Mouse (Mus musculus) layer of hippocampus, postnatal 10 days (tissue): ENCODE data around the gene Slc25a31. TPM values are rescaled to one million over a fixed set of nuclear protein-coding genes. Genes with fewer than 3 reads are reported as not detected.
A peak's percentile ranks its signal among the peaks of the same experiment; 100 is the strongest.

ENCODE experiments used
- DNase-seq, 2 experiments: peaks; one replicate each; pipeline ENCODE4 v3.0.0; 2021; ENCODE audit warnings: low spot score in 2 of 2
- total RNA-seq, 2 experiments: library from RNA; stranded (reverse); gene quantifications; 2 replicates each; pipeline ENCODE4 v1.2.3; 2021

The Slc25a31 gene
- total RNA-seq, 2 experiments from 2014 or later: 0.36 TPM; not detected in 1

GRCm38 (mm10) chr3:40719022-40719421 is 10.4 kb downstream of the Slc25a31 start:
- no peak for DNase-seq

GRCm38 (mm10) chr3:40738381-40738912 is 29.8 kb downstream of the Slc25a31 start:
- no peak for DNase-seq

GRCm38 (mm10) chr3:40744024-40744835 is 35.6 kb downstream of the Slc25a31 start, which contains the start of gene Hspa4l:
Gene Hspa4l, plus strand, starts transcription at chr3:40744495.
- no peak for DNase-seq

- peak; percentile 91 to 94 for DNase-seq
Measured at GRCm38 (mm10) chr3:40744836-40745660, 36.4 kb downstream of the Slc25a31 start.

- no peak for DNase-seq
Measured at GRCm38 (mm10) chr3:40745661-40746547, 37.2 kb downstream of the Slc25a31 start.

- DNase-seq: no peak
Measured at GRCm38 (mm10) chr3:40760746-40761145, 52.1 kb downstream of the Slc25a31 start.

- DNase-seq: no peak
Measured at GRCm38 (mm10) chr3:40761312-40761711, 52.7 kb downstream of the Slc25a31 start.

Other genes starting within 250 kb of the Slc25a31 start
- 1 to 10 TPM; 4.8 to 6.3 TPM for gene Intu, start 177.6 kb upstream of the Slc25a31 start, total RNA-seq
- 100 to 1,000 TPM; 107 to 108 TPM for gene Hspa4l, start 35.6 kb downstream of the Slc25a31 start, total RNA-seq
- 1 to 10 TPM; 5.6 to 7.4 TPM for gene Plk4, start 91.2 kb downstream of the Slc25a31 start, total RNA-seq
- 10 to 100 TPM; 18.8 to 20.7 TPM for gene Mfsd8, start 138.0 kb downstream of the Slc25a31 start, total RNA-seq
- gene Abhd18, start 138.1 kb downstream of the Slc25a31 start, total RNA-seq: 10 to 100 TPM; 10.0 to 14.5 TPM
- under 1 TPM; 0.25 to 0.31 TPM for gene 1700034I23Rik, start 193.7 kb downstream of the Slc25a31 start, total RNA-seq
- gene Larp1b, start 241.0 kb downstream of the Slc25a31 start, total RNA-seq: 10 to 100 TPM; 21.8 to 22.3 TPM